Mouse (Mus musculus): ENCODE results near the gene Cd27.
"Not testable (repeated sequence)": the region's sequence is repeated elsewhere in the genome, so short reads cannot be mapped to it uniquely, and the experiment has no call there.

Cd27 gene

DNA sequence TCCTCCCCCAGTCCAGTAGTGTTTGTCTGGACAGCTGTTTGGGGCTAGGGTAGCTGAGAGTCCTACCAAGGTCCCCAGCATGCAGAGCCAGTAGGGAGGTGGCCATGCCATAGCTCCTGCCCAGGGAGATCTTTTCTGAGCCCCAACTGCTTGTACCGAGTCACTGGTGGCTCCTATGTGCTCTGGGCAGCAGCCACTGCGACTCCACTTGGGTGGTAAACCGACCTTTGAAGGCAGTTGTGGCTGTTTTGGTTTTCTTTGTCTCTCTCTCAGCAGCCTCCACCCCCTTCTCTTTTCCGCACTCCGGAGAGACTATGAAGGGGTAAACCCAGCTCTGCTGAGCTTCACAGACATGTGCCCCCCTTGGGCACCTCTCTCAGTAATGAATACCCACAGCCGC, at the start of gene Cd27:
Gene Cd27 (minus strand): TSS at position 229 of the 400 bp plus-strand sequence.
- DNase-seq (ENCODE audit: low spot score) = no peak

DNA sequence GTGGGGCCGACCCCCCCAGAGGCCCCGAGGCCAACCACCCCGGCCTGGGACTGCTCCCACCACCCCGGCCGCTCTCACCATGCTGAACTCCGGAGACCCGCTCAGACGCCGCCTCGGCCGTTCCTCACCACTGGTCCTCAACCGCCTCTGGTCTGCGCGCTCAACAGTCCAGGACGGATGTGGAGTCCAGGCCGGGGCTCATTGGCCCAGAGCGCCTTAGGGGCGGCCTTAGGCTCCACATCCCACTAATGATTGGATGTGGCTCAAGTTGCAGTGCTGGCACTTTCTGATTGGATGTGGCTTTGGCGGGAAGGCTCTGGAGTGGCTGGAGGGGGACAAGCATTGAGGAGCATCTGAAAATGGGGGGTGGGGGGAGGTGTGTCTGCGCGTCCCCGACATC, 49.1 kb upstream of the Cd27 start, which contains the start of gene Tuba3a:
Gene Tuba3a (minus strand): TSS at position 153 of the 400 bp plus-strand sequence.
- DNase-seq (ENCODE audit: low spot score) = no peak

DNA sequence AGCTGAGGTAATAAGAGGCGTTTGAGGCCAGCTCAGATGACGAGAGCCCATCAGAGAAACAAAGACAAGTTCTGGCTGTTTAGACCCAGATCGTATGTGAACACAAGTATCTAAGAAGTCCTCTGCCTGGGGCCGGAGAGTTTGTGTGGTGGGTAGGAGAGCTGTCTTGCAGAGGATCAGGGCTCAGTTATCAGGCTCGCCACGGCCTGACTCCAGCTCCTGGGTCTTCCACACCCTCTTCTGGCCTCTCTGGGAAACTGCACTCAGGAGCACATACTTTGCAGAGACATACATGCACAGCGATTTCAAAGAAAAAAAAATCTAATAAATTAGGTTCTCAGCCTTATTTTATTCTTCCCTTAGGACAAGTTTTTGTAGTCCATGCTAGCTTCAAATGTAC, 47.9 kb upstream of the Cd27 start:
- no peak for DNase-seq (ENCODE audit: low spot score)

DNA sequence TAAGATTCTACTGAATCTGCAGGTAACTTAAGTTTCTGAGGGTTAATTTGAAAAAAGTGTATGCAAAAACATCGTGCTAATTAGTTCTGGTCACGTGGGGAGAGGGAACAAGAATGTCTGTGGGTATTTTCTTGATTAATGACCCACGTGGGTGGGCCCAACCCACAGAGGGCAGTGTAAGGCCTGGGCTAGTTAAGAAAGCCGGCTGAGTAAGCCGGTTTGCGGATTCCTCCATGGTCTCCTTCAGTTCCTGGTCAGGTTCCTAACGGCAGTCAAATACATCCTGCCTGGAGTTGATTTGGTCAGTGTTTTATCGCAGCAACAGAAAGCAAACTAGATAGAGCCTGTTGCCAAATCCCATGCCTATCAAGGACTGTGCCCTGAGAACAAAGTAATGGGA, 47.4 kb upstream of the Cd27 start:
- DNase-seq (ENCODE audit: low spot score) = no peak

DNA sequence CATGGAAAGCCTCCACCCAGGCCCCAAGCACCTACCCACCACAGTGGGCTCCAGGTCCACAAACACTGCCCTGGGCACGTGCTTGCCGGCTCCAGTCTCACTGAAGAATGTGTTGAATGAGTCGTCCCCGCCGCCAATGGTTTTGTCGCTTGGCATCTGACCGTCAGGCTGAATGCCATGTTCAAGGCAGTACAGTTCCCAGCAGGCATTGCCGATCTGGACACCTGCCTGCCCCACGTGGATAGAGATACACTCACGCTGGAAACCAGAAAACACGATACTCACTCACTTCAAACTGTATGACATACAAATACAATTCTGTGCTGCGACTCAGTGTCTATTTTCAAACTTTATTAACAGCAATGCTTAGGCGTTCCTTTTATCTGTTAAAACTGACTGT, 45.9 kb upstream of the Cd27 start:
- not testable (repeated sequence) for DNase-seq (ENCODE audit: low spot score)

DNA sequence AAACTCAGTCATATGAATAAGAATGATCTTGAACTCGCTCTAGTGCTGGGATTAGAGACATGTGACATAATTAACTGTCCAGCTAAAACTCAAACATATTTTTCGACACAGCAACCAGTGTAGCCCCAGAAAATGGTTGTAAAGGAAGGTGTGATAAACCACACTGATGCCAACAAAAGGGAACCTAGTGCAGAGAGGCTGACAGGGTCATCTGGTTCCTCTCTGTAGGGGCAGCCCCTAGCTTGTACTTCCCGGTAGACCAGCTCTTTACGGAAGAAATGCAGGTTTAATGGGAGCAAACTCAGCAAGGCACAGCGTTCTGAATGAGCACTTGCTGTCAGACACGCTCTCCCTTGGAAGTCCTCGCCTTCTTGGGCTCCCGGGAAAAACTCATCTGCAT, 42.9 kb upstream of the Cd27 start:
- DNase-seq (ENCODE audit: low spot score) = no peak

DNA sequence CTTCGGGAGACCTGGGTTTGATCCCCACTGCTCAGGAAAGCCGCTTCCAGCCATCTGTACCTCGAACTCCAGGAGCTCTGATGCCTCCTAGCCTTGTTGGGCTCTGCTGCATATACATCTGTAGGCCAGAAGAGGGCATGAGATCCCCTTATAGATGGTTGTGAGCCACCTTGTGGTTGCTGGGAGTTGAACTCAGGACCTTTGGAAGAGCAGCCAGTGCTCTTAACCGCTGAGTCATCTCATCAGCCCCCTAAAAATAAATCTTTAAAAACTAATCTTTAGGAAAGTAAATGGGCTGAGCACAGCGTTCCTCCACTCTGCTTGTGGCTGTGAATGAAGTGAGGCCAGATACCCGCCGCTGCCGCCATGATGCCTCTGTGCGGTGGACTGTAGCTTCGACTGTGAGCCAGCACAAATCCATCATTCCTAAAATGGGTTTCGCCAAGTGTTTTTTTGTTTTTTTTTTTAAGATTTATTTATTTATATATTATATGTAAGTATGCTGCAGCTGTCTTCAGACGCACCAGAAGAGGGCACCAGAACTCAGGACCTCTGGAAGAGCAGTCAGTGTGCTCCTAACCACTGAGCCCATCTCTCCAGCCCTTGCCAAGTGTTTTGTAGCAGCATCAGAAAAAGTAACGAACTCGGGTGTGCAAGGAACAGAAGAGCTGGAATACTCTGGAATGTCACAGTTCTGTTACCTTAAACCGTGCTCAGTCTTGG, 38.2 kb upstream of the Cd27 start:
- DNase-seq (ENCODE audit: low spot score) = no peak

DNA sequence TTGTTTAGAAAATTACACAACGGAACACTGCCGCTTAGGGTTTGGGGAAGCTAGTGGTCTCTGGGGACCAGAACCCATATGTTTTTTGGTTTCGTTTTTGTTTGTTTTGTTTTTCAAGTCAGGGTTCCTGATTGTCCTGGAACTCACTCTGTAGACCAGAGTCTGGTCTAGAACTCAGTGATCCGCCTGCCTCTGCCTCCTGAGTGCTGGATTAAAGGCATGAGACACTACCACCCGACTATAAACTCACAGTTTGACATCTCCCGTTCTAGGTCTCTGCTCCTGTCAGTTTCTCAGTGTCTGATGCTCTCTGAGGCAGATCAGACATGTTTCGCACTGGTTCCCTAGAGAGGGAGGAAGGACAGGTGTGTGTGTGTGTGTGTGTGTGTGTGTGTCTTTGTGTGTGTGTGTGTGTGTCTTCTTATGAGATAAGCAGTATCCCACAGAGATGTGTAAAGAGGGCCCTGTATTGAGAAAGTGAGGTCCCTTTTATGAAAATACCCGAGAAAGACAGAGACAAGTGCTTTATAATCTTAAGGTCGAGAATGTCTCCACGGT, 35.5 kb upstream of the Cd27 start:
- DNase-seq (ENCODE audit: low spot score) = no peak

DNA sequence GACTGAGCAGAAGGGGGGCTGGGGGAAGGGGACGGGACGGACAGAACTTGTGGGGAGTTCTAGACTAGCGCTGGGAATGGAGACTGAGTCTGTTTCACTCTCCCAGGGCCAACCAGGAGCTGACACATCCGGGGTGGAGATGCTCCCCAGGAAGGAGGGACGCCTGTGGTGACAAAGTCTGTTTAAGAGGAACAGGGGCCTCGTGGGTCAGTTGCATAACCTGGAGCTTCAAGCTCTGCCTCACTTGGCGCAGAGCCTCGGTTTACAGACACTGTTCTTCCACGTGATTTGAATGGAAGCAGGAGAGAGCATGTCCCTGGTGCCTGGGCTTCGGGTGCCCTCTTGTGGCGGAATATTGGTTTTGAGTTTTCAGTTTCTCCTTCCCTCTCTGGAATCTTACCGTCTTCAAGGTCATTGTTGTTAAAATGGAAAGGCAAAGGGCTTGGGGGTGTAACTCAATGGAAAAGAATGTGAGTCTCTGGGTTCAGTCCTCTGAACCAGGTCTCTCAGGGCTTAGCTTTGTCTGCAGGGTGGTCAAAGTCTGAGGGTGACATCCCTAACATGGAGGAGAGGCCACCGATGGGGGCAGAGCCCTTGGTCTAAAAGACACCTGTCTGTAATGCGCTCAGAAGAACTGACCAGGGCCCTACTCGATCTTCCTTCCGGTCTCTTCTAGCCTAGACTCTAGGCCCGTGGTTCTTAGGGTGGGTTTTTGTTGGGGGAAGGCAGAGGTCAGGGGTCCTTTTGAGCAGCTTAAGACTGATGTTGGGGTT, 34.8 kb upstream of the Cd27 start:
- DNase-seq (ENCODE audit: low spot score) = peak; percentile 76

DNA sequence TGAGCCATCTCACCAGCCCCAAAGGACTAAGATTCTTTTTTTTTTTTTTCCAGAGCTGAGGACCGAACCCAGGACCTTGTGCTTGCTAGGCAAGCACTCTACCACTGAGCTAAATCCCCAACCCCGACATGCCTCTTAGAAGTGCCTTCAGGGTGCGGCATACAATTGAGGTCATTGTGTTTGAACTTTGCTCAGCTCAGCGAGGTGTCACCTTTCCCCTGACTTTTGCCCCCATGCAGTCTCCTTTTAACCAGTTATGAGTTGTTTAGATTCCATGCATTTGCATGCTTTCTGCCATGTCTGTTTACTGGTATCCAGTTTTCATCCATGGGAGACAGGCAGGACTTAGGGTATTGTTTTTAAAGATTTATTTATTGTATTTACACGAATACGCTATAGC, 32.0 kb upstream of the Cd27 start:
- DNase-seq (ENCODE audit: low spot score) = no peak

DNA sequence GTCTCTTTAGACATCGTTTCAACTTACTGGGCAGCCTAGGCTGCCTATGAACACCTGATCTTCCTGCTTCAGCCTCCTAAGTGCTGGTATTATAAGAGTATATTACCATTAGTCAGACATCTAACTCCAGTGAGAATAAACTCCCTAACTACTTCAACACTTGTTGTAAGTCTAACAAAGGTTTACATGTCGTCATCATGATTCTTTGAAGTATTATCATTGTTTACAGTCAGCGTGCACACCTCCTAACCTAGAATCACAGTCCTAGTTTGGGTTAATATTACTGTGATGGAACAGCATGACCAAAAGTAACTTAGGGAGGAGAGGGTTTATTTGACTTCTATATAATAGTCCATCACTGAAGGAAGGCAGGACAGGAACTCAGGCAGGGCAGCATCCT, 30.7 kb upstream of the Cd27 start:
- no peak for DNase-seq (ENCODE audit: low spot score)

DNA sequence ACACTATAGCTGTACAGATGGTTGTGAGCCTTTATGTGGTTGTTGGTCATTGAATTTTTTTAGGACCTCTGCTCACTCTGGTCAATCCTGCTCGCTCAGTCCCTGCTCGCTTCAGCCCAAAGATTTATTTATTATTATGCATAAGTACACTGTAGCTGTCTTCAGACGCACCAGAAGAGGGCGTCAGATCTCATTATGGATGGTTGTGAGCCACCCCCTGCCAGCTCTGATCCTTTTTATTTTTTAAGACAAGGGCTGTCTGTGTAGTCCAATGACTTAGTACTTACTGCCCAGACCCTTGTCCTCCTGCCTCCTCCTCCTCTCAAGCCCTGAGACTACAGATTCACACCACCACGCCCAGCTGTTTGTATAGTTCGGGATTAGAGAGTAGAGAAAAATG, 29.8 kb upstream of the Cd27 start:
- not testable (repeated sequence) for DNase-seq (ENCODE audit: low spot score)

DNA sequence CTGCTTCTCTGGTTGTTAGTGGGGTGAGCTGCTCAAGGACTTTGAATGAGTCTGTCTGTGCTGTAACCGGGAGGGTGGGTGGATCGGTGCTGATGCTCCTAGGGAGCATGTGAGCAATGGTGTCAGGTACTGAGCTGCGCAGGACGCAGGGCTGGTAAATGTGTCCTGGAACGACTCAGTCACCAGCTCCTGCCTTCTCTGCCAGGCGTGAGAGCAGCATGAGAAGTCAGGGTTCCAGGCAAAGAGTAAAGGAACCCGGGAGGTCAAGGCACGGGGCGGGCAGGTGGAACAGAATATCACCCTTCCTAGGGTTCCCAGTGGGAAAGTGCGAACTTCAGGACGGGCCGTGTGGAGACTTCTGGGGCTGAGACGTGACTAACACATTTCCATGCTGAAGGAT, 29.3 kb upstream of the Cd27 start:
- no peak for DNase-seq (ENCODE audit: low spot score)

DNA sequence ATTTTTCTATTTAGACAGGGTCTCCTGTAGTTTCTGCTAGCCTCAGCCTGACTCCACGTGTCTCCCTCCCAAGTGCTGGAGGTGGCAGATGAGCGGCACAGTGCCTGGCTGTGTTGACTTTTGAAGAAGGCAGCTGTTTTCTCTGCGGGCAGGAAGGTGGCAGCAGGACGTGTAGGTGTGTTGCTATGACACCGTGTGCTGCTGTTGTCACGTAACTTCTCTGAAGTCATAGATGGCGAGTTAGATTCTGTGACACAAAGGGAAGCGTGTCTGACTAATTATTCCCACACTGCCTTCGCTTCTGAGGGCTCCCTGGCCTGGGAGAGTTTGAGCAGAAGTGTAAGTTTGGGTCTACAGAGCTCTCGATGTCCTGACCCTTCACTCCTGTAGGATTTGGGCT, 28.4 kb upstream of the Cd27 start:
- no peak for DNase-seq (ENCODE audit: low spot score)

DNA sequence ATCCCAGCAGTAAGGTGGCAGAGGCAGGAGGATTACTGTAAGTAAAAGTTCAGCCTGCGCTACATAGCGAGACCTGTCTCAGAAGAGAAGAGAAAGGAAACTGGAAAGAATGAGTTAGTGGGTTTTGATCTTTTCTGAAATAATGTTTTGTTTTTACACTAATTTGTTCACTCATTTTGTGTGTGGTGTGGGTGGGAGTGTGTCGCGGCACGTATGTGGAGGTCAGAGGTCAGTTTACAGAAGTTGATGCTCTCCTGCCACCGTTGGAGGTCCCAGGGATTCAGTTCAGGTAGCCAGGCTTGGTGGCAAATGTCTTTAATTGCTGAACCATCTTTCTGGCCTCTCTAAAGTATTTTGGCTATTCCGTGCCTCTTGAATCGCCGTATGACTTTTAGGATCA, 27.4 kb upstream of the Cd27 start:
- no peak for DNase-seq (ENCODE audit: low spot score)

DNA sequence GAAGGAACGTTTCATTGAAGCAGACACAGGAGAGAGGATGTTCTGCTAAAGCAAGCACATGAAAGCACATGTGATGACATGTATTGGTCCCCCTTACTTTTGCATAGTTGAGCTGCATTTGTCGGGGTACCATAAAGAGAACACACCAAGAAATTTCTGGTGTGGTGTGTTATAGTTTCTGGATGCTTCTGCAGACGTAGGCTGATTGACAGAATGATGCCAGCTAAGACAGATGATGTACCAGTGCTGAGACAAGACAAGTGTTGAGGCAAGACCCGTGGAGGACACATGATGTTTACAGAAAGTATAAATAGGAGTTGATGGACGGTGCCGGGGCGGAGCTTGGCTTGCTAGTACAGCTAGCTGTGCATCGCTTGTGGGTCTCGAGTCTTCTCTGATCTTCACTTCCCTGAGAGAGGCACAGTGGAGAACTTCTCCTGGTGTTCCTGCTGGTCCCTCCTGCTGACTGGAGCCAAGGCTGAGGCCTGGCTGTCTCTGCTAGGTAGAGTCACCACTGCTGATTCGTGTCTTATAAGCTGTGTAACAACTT, 23.3 kb upstream of the Cd27 start:
- DNase-seq (ENCODE audit: low spot score) = no peak

DNA sequence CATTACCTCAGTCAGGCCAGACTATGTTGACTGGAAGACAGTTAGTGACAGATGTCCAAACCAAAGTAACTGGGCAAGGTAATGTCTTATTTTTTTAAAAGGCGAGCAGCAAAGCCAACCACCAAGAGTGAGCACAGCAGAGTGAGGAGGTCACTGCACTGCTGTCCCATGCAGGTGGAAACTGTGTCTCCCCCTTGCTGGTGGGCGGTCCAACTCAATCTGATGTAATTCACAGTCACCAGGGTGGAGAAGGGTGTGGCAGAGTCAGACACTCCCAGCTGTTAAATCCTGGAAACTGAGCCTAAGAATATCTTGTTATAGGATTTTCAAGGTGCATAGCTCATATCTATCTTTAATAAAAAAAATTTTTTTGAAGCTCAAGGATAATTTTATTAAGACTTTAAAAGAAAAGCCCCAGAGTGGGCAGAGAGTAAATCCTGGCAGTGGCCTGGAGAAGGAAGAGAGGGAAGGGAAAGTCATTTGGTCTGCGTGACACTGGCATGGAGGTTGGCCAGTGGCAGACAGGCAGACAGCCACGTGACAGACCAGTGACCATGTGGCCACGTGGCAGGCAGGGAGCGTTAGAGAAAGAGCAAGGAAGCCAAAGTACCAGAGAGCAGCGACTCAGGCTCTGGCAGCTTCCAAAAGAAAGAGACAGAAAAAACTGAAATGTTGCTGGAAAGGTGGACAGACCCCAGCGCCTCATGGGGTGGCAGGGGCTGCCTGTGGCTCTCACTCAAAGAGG, 19.6 kb upstream of the Cd27 start:
- DNase-seq (ENCODE audit: low spot score) = no peak

DNA sequence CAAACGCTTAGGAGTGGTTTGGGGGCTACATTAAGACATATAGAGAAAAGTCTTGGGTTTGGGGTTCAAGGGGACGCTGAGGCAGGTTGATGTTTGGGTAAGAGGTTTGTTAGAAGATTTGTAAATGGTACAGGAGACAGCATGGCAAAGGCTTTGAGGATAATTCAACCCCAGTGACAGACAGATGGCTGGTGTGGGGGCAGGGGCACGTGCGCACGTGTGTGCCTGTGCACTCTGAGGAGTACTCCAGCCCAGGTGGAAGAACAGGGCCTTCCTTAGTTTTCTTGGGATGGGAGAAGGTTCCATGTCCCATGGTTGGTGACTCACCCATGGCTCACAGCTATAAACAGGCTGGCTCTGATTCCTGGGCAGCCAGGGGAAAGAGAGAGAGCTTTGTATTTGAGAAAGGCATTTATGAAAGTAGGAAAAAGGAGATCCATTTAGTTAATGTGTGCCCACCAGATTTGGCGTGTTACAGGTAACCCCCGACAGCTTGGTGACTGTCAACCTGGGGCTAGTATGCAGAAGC, 18.8 kb upstream of the Cd27 start:
- no peak for DNase-seq (ENCODE audit: low spot score)

DNA sequence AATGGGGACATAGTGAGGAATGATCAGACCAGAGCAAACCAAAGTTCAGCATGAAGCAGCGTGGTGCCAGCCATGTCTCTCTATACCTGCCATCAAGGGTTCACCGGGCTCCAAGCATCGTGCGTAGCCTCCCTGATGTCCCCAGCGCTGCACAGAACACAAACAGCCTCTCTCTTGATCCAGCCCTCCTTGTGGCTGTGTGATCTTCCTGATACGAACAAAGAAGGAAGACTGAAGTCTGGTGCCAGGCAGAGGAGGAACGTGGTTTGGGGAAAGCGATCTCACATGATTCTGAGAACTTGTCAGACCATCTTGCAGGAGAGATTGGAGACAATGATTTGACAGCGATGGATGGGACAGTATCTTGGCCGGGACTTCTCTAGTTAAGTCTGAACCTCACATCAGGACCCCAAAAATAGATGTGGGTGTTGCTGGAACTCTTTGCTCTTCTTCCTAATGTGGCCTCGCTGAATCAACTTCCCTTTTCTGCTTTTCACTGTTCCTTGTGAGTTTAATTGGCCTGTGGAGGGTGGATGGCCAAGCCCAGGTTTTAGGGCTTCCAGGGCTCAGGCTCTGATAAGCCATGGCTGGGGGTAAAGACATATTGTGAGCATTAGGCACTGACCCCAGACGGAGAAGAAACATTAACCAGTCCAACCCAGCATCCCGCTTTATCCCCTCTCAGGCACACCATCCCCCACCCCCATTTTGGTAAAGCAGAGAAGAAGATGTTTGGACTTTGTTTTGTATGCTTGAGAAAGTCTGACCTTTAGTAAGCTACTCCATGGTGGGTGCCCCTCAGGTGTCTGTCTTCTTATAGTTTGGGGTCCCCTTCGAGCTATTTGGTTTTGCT, 17.3 kb upstream of the Cd27 start:
- DNase-seq (ENCODE audit: low spot score) = no peak

DNA sequence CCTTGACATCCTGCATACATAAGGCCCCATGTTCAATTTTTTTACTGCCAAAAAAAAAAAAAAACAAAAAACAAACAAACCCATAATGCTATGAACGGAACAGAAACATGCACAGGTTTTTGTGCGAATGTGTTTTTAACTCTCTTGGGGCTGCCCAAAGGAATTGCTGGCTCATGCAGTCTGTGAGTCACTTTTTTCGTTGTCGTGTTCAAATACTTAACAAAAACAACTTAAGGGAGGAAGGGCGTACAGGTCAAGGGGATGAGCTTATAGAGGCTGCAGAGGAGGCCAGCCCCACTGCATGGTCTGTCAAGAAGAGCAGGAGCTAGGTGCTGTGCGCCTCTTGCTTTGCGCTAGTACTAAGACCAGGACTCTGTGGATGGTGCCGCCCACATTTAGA, 15.9 kb upstream of the Cd27 start:
- DNase-seq (ENCODE audit: low spot score) = no peak

DNA sequence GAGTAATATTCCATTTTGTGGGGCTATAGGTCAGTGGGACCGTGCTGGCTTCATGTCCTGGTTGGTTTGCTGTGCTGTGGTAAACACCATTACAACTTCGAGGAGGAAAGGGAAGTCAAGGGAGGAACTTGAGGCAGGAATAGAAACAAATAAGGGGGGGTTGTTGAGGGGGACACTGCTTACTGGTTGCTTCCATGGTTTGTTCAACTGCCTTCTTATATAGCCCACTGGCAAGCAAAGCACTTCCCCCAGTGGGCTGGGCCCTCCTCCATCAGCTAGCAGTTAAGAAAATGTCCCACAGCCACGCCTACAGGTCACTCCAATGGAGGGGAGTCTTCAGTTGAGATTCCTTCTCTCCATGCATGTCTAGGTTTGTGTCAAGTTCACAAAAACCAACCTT, 15.5 kb upstream of the Cd27 start:
- no peak for DNase-seq (ENCODE audit: low spot score)
